Mouse (Mus musculus): ENCODE measurements around the gene Ubp1. TPM values are rescaled to one million over a fixed set of nuclear protein-coding genes. Genes with fewer than 3 reads are reported as not detected.
"Not testable (repeated sequence)": the region's sequence is repeated elsewhere in the genome, so short reads cannot be mapped to it uniquely, and the experiment has no call there.

Gene Ubp1
- polyA plus RNA-seq (2016; fragmentation: Nextera tagmentation; extraction: Ambion mirVana), result 47.5 and 50.7 TPM in 2 replicates

DNA sequence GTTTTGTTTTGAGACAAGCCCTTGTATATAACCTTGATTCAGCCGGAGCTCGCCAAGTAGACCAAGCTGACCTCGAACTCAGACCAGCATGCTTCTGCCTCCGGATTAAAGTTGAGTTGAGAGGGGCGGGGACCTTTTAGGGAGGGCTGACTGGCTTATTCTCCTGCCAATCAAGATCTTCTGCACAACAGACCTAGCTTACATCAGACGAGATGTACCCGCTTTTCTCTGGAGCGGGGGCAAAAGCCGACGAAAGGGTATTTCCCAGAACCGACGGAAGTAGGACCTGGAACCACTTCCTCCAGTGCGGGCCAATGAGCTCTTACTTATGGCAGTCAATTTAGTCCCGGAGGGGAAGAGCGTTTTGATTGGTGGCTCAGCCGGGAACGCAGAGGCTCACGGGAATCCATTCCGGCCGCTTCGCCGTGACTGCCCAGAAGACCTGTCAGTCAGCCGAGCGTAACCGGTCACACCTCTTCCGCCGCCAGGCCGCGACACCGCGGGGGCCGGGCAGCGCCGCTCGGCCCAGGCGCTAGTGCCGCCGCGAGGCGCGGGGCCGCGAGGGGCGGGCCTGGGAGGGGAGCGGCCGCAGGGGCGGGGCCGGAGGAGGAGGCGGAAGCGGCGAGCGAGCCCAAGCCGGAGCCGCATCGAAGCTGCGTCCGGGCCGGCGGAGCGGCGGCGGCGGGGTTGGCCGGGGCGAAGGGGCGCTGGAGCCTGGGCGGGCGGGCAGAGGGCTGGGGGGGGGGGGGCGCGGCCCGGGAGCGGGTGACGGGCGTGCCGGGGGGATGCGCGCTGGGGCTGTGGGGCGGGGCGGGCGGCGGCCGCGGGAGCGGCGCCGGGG lies at the start of gene Ubp1:
TSS of gene Ubp1 (plus strand) at position 401 of the 841 bp plus-strand sequence.
- 1% methylated on average over 44 of the region's 86 CpGs for WGBS
- no peaks in the 10 kb centered on the region for H3K27me3 ChIP-seq
- no peaks in the 10 kb centered on the region for H3K36me3 ChIP-seq
- peaks cover 27% of the 10 kb centered on the region for H3K4me1 ChIP-seq
- H3K27ac ChIP-seq (replicated peaks), result peak within 1 kb of the TSS; percentile 89
- H3K4me2 ChIP-seq (replicated peaks), result peak within 1 kb of the TSS; percentile 87
- peak; percentile 98 for ATAC-seq (ENCODE audit: low FRiP score, low read depth)
- H3K9me3 ChIP-seq, result no peaks in the 10 kb centered on the region
- H3K9ac ChIP-seq (replicated peaks), result peak within 1 kb of the TSS; percentile 96
- H3K4me3 ChIP-seq, result peak within 1 kb of the TSS; percentile 98

DNA sequence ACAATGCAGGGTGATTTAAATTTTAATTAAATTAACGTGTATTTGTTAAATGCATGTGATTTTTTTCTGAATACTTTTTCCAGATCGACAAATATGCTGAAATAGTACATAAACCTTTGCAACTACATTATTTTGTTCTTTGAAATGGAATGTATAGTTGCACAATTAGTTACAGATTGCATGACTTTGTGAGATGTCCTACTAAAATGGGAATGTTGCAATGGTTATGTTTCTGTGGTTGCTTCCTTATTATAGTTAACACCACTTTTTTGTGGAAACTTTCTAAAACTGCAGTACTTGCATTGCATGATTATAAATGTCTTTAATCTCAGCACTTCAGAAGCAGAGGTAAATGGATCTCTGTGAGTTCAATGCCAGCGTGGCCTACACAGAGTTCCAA lies 35.8 kb upstream of the Ubp1 start:
- H3K9me3 ChIP-seq, result no peaks in the 10 kb centered on the region
- no peak overlapping the region for H3K27ac ChIP-seq (replicated peaks)
- H3K4me2 ChIP-seq (replicated peaks), result no peak overlapping the region
- ATAC-seq (ENCODE audit: low FRiP score, low read depth), result no peak
- peaks cover 67% of the 10 kb centered on the region for H3K36me3 ChIP-seq
- no peak overlapping the region for H3K4me3 ChIP-seq
- no peaks in the 10 kb centered on the region for H3K4me1 ChIP-seq
- 90% methylated on average over 3 of the region's 3 CpGs for whole genome bisulfite sequencing
- no peaks in the 10 kb centered on the region for H3K27me3 ChIP-seq
- no peak overlapping the region for H3K9ac ChIP-seq (replicated peaks)

DNA sequence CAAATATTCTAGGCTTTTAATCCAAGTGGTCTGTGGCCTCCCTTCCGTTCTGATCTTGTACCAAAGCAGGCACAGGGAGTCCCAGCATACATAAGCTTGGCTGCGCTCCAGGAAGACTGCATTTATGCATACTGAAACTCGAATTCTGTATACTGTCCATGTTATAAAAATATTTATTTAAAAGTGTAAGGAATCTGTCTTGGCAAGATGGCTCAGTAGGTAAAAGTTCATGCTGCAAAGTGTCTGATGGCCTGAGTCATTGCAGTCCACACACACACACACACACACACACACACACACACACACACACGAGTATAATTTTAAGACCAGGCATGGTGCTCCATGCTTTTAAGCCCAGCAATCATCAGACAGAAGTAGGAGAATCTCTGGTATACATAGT lies 27.6 kb upstream of the Ubp1 start:
- no peaks in the 10 kb centered on the region for H3K4me1 ChIP-seq
- no peak overlapping the region for H3K9ac ChIP-seq (replicated peaks)
- peaks cover 64% of the 10 kb centered on the region for H3K36me3 ChIP-seq
- no peaks in the 10 kb centered on the region for H3K27me3 ChIP-seq
- H3K9me3 ChIP-seq, result no peaks in the 10 kb centered on the region
- no peak overlapping the region for H3K27ac ChIP-seq (replicated peaks)
- H3K4me3 ChIP-seq, result no peak overlapping the region
- WGBS, result 91% methylated on average over 4 of the region's 4 CpGs
- no peak for ATAC-seq (ENCODE audit: low FRiP score, low read depth)
- H3K4me2 ChIP-seq (replicated peaks), result no peak overlapping the region

DNA sequence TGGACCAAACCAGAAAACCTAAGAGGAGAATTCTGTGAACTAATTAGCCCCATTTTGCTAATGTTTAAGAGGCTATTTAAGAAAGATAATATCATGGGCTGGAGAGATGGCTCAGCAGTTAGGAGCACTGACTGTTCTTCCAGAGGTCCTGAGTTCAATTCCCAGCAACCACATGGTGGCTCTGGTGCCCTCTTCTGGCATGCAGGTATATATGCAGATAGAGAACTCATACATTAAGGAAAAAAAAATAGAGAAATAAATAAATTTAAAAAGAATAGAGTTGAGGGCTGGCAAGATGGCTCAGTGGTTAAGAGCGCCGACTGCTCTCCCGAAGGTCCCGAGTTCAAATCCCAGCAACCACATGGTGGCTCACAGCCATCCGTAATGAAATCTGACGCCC lies 26.4 kb upstream of the Ubp1 start:
- H3K4me2 ChIP-seq (replicated peaks); ATAC-seq (ENCODE audit: low FRiP score, low read depth); H3K27me3 ChIP-seq; H3K9ac ChIP-seq (replicated peaks); H3K4me3 ChIP-seq; H3K9me3 ChIP-seq; H3K4me1 ChIP-seq; H3K27ac ChIP-seq (replicated peaks): not testable (repeated sequence)
- H3K36me3 ChIP-seq, result peaks cover 66% of the 10 kb centered on the region
- WGBS, result 98% methylated on average over 6 of the region's 6 CpGs

DNA sequence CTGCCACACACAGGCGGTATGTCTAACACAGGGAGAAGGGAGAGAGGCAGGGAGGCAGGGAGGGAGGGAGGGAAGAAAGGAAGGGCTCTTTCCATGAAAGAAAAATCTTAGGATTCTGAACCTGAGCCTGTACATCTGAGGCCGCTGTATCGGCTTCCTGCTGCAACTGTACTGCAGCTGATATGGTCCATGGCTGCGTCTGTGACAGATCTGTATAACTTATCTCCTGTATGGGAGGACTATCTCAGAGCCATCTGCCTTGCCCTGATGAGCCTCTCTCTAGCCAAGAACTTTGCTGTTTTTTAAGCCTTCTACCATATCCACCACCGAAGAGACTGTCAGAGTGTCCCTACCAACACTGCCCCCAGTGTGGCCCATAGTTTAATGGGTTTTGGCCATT lies 14.9 kb upstream of the Ubp1 start:
- ATAC-seq (ENCODE audit: low FRiP score, low read depth), result no peak
- no peaks in the 10 kb centered on the region for H3K27me3 ChIP-seq
- H3K36me3 ChIP-seq, result peaks cover 54% of the 10 kb centered on the region
- H3K4me2 ChIP-seq (replicated peaks), result no peak overlapping the region
- H3K9me3 ChIP-seq, result no peaks in the 10 kb centered on the region
- no peak overlapping the region for H3K4me3 ChIP-seq
- no peak overlapping the region for H3K9ac ChIP-seq (replicated peaks)
- H3K4me1 ChIP-seq, result no peaks in the 10 kb centered on the region
- 96% methylated on average over 5 of the region's 5 CpGs for WGBS
- H3K27ac ChIP-seq (replicated peaks), result no peak overlapping the region

DNA sequence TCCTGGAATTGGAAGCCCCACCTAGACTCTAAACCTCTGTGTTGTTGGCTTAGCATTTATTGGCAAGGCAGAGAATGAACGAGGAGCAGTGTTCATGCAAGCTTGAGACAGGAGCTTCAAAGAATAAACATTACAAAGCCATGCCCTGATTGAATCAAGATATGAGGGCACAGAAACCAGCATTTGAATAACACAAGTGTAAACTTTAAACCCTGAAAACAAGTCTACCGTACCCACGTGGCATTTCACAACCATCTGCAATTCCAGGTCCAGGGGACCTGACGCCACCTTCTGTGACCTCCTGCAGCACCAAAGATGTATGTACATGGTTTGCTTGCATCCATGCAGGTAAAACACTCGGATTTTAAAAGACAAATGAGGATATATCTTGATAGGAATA lies 8.1 kb upstream of the Ubp1 start:
- peaks cover 33% of the 10 kb centered on the region for H3K36me3 ChIP-seq
- no peak overlapping the region for H3K9ac ChIP-seq (replicated peaks)
- H3K27ac ChIP-seq (replicated peaks), result no peak overlapping the region
- 96% methylated on average over 5 of the region's 5 CpGs for WGBS
- no peak overlapping the region for H3K4me3 ChIP-seq
- no peaks in the 10 kb centered on the region for H3K27me3 ChIP-seq
- H3K4me2 ChIP-seq (replicated peaks), result no peak overlapping the region
- no peak for ATAC-seq (ENCODE audit: low FRiP score, low read depth)
- H3K9me3 ChIP-seq, result no peaks in the 10 kb centered on the region
- H3K4me1 ChIP-seq, result no peaks in the 10 kb centered on the region

DNA sequence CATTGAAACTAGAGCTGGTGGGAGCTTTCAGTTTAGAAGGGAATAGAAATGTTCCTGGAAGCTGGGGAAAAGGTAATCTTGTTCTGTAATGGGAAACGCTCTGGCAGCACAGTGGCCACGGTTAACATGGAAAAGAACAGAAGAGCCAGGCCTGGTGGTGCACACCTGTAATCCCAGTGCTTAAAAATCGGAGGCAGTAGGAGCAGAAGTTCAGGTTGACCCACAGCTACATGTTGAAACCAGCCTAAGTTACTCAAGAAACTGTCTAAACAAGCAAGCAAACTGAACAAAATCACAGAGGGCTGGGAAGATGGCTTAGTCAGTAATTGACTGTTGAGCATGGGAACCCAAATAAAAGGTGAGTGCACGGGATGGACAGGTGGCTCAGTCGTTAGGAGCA lies 5.9 kb upstream of the Ubp1 start:
- no peak overlapping the region for H3K27ac ChIP-seq (replicated peaks)
- 90% methylated on average over 5 of the region's 5 CpGs for WGBS
- no peaks in the 10 kb centered on the region for H3K9me3 ChIP-seq
- H3K4me1 ChIP-seq, result 0 out of 2 replicates have a peak, but pooled peaks cover under 1% of the 10 kb centered on the region
- H3K27me3 ChIP-seq, result no peaks in the 10 kb centered on the region
- no peak overlapping the region for H3K4me2 ChIP-seq (replicated peaks)
- no peak for ATAC-seq (ENCODE audit: low FRiP score, low read depth)
- H3K4me3 ChIP-seq, result no peak overlapping the region
- no peak overlapping the region for H3K9ac ChIP-seq (replicated peaks)
- H3K36me3 ChIP-seq, result peaks cover 29% of the 10 kb centered on the region

DNA sequence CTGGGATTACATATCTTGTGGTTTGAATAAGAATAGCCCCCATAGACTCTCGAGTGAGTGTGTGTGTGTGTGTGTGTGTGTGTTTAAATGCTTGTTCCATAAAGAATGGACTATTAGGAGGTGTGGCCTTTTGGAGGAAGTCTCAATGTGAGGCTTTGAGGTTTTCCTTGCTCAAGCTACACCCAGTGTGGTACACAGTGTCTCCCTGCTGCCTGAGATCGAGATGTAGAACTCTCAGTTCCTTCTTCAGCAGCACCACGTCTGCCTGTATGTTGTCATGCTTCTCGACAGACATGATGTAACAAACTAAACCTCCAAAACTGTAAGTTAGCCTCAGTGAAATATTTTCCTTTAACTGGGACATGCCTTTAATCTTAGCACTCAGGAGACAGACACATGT lies 2.1 kb upstream of the Ubp1 start:
- no peak overlapping the region for H3K4me2 ChIP-seq (replicated peaks)
- H3K27me3 ChIP-seq, result no peaks in the 10 kb centered on the region
- H3K4me3 ChIP-seq, result no peak overlapping the region
- H3K9me3 ChIP-seq, result no peaks in the 10 kb centered on the region
- no peak overlapping the region for H3K27ac ChIP-seq (replicated peaks)
- no peak overlapping the region for H3K9ac ChIP-seq (replicated peaks)
- no peak for ATAC-seq (ENCODE audit: low FRiP score, low read depth)
- WGBS, result 90% methylated on average over 4 of the region's 4 CpGs
- H3K4me1 ChIP-seq, result peaks cover 20% of the 10 kb centered on the region
- H3K36me3 ChIP-seq, result peaks cover 7% of the 10 kb centered on the region; the same call in 1 of the 2 replicates

DNA sequence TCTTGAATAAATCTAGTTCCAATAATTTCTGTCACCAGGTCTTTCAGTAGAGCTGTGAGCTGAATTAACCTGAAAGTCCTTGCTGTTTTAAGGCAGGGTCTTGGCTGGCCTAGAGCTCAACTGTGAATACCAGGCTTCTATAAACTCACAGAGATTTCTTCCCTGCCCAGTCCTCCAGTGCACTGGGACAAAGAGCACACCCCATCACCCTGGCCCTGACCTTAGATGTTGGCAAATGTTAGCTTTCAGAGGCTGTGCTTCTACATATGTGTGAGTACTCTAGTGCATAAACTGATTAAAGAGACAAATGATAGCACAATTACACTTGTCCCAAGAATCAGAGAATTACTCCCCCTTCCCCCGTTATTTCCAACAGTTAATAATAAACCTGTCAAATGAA lies 1.1 kb upstream of the Ubp1 start:
- H3K27ac ChIP-seq (replicated peaks), result 0 out of 2 replicates have a peak overlapping the region, but pooled peaks have one; percentile 89
- 84% methylated on average over 1 of the region's 1 CpGs for WGBS
- H3K9me3 ChIP-seq, result no peaks in the 10 kb centered on the region
- H3K27me3 ChIP-seq, result no peaks in the 10 kb centered on the region
- peaks cover 22% of the 10 kb centered on the region for H3K4me1 ChIP-seq
- no peak overlapping the region for H3K9ac ChIP-seq (replicated peaks)
- no peak for ATAC-seq (ENCODE audit: low FRiP score, low read depth)
- 0 out of 2 replicates have a peak, but pooled peaks cover 4% of the 10 kb centered on the region for H3K36me3 ChIP-seq
- no peak overlapping the region for H3K4me3 ChIP-seq
- peak overlapping the region; percentile 52; the same call in 1 of the 2 replicates for H3K4me2 ChIP-seq (replicated peaks)

DNA sequence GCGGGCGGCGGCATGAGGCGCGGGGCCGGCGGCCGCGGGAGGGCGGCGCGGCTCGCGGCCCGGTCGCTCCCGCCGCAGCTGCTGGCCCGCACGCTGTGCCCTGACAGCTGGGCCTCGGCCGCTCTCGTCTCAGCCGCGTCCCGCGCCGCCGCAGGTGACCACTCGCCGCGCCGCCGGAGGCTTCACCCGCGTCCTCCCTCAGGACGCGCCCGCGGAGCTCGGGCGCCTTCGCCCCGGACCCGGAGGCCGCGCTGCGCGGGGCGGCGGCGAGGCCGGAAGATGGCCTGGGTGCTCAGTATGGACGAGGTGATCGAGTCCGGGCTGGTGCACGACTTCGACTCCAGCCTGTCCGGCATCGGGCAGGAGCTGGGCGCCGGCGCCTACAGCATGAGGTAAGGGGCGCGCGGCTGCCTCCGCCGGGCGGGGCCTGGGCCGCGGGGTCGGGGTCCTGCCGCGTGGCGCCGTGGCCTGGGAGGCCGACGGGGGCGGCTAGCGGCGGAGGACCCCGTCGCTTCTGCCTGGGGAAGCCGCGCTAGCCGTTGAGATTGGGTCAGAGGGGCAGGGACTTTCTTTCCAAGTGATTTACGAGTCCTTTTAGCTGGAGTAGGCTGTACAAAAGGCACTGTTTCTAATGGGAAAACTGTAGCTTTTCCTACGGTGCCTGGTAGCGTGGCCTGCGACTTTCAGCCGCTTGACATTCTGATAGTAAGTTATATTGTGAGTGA lies 803 bp downstream of the Ubp1 start:
- H3K27me3 ChIP-seq, result no peaks in the 10 kb centered on the region
- no peaks in the 10 kb centered on the region for H3K9me3 ChIP-seq
- ATAC-seq (ENCODE audit: low FRiP score, low read depth), result peak; percentile 39
- H3K27ac ChIP-seq (replicated peaks), result peak overlapping the region; percentile 89
- H3K4me1 ChIP-seq, result peaks cover 30% of the 10 kb centered on the region
- H3K4me2 ChIP-seq (replicated peaks), result peak overlapping the region; percentile 87
- peak overlapping the region; percentile 96 for H3K9ac ChIP-seq (replicated peaks)
- WGBS, result 0% methylated on average over 49 of the region's 91 CpGs
- peak overlapping the region; percentile 98 for H3K4me3 ChIP-seq
- H3K36me3 ChIP-seq, result no peaks in the 10 kb centered on the region

DNA sequence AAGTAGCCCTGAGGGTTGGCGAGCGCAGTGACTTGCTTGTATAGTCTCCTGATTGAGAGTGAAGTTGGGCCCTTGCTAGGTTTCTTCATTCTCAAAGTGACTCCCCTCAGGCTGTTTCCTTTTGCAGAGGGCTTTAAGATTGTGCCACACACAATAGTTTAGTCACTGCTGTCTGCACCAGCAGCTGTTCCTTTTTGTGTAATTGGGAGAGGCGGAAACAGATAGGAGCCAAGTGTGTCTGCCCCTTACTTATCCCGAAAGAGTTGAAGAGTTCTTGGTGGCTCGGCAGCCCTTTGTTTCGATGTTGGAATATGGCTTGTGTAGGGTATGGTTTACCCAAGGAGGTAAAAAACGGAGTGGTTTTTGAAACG lies 1.4 kb downstream of the Ubp1 start:
- H3K9ac ChIP-seq (replicated peaks), result peak overlapping the region; percentile 96
- H3K36me3 ChIP-seq, result no peaks in the 10 kb centered on the region
- H3K27ac ChIP-seq (replicated peaks), result peak overlapping the region; percentile 89
- peaks cover 30% of the 10 kb centered on the region for H3K4me1 ChIP-seq
- H3K27me3 ChIP-seq, result no peaks in the 10 kb centered on the region
- H3K4me3 ChIP-seq, result peak overlapping the region; percentile 98
- peak overlapping the region; percentile 87 for H3K4me2 ChIP-seq (replicated peaks)
- 1% methylated on average over 8 of the region's 8 CpGs for WGBS
- no peak for ATAC-seq (ENCODE audit: low FRiP score, low read depth)
- H3K9me3 ChIP-seq, result no peaks in the 10 kb centered on the region

DNA sequence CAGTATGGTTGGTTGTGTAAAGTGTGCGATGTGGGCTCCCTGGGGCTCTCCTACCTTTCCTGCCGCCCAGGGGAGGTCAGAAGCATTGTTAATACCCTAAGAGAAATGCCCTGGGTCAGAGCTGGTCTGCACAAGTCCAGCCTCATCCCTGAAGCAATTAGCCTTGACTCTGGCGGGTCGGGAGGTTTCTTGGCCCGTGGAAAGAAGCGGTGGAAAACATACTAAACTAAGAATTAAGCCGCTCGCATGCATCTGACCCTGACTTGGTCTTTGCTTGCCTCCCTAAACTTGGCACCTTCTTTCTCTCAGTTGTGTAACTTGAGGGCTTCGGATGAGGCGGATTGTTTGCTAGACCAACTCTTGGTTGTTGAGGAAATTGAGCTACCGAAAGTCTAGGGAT lies 1.8 kb downstream of the Ubp1 start:
- Histone ChIP-seq H3K27me3 (no peaks in the 10 kb centered on the region), H3K9ac (replicated peaks) (peak overlapping the region; percentile 96), H3K4me2 (replicated peaks) (peak overlapping the region; percentile 87), H3K4me1 (peaks cover 30% of the 10 kb centered on the region), H3K27ac (replicated peaks) (no peak overlapping the region), H3K9me3 (no peaks in the 10 kb centered on the region), H3K4me3 (peak overlapping the region; percentile 98), H3K36me3 (no peaks in the 10 kb centered on the region)
- 24% methylated on average over 11 of the region's 11 CpGs for WGBS
- no peak for ATAC-seq (ENCODE audit: low FRiP score, low read depth)

All from midbrain, embryonic 12.5 days (tissue).